Mouse (Mus musculus) cerebellum, adult 18-20 months (tissue): ENCODE measurements around the gene Olfr521.
"Not testable (repeated sequence)": the region's sequence is repeated elsewhere in the genome, so short reads cannot be mapped to it uniquely, and the experiment has no call there.

Experiments
- DNase-seq, 2 experiments: peaks; one replicate each; pipeline ENCODE4 v3.0.0; 2021

Gene Olfr521

GRCm38 (mm10) chr7:99810814-99811213 is 47.5 kb downstream of the Olfr521 start:
- DNase-seq: no peak

GRCm38 (mm10) chr7:99811661-99812060 is 48.4 kb downstream of the Olfr521 start:
- DNase-seq: no peak

DNA sequence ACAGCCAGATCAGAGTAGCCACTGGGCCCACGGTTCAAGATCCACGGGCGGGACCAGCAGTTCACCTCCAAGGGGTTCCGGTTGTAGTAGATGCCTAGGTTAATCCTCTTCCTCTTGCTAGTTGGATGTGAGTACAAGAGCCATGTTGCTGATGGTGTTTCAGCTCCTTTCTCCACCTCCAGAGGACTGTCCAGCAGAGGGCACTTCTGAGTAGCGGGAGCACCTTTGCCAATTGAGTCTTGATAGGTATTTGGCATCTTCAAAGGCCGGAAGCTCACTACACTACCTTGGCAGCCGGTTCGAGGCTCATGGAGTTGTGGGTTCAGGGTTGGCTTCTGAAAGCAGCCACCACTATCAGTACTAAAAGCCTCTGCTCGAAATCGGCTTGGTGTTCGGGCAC is 50.1 kb downstream of the Olfr521 start:
- DNase-seq: peak; percentile 37 to 39

DNA sequence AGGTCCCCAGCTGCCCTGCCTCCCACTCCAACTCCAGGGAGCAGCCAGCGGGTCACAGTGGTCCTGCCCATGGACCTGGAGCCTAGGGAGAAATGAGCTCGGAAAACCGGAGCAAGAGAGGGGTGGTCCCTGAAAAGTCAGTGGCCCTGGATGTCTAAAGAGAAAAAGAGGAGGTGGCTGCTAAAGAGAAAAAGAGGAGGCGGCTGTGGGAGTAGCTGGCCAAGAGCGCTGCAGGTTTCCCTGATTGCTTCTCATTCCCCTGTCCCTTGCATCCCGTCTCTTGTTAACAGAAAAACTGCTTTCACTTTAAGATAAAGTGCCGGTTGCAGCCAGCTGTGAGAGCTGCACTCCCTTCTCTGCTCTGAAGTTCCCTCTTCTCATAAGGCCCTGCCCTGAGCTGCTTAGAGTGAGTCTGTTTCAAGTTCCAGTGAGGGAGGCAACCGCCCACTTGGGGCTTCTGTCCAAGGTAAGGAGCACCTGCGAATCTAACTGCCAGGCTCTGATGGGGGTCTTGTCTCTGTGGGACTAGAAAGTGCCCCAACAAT is 54.9 kb downstream of the Olfr521 start:
- DNase-seq: not testable (repeated sequence)
